Mouse (Mus musculus) limb, embryonic 14.5 days (tissue): ENCODE results near the gene Myo3b. TPM values are rescaled to one million over a fixed set of nuclear protein-coding genes. Genes with fewer than 3 reads are reported as not detected.

Experiments used
- ATAC-seq: fragments of 200-750 bp; cut with Nextera tagmentation; 2 replicates; pipeline ENCODE4 v1.8.0; 2017; ENCODE audit warnings: low read depth, moderate number of reproducible peaks, moderate TSS enrichment; ENCODE audit not compliant: low FRiP score
- DNase-seq: peaks from one replicate; pipeline ENCODE4 v3.0.0-alpha.2; 2015; ENCODE audit warnings: low spot score
- H3K27ac ChIP-seq: fragments of 300-500 bp; sonication (generic); replicated peaks from 2 replicates; pipeline ENCODE4 v1.5.1; 2014; ENCODE audit warnings: low read depth, mild to moderate bottlenecking, low read length, moderate library complexity, mixed read lengths
- H3K27me3 ChIP-seq: fragments of 300-500 bp; sonication (generic); 2 replicates; pipeline ENCODE4 v1.6.1; 2014; ENCODE audit warnings: low read length, mixed read lengths; ENCODE audit not compliant: control insufficient read depth, insufficient read depth
- H3K36me3 ChIP-seq: fragments of 300-500 bp; sonication (generic); 2 replicates; pipeline ENCODE4 v1.6.1; 2014; ENCODE audit warnings: mild to moderate bottlenecking, low read length, moderate library complexity, mixed read lengths; ENCODE audit not compliant: control insufficient read depth, insufficient read depth
- H3K4me1 ChIP-seq: fragments of 300-500 bp; sonication (generic); 2 replicates; pipeline ENCODE4 v1.6.1; 2014; ENCODE audit warnings: antibody characterized with exemption, low read length, mixed read lengths; ENCODE audit not compliant: control insufficient read depth, insufficient read depth
- H3K4me2 ChIP-seq: fragments of 300-500 bp; sonication (generic); replicated peaks from 2 replicates; pipeline ENCODE4 v1.6.1; 2014; ENCODE audit warnings: low read depth, mild to moderate bottlenecking, low read length, moderate library complexity; ENCODE audit not compliant: severe bottlenecking
- H3K4me3 ChIP-seq: fragments of 300-500 bp; sonication (generic); replicated peaks from 2 replicates; pipeline ENCODE4 v1.5.1; 2014; ENCODE audit warnings: low read length
- H3K9ac ChIP-seq: fragments of 300-500 bp; sonication (generic); 2 replicates; pipeline ENCODE4 v1.6.1; 2014; ENCODE audit warnings: mild to moderate bottlenecking, low read depth, low read length, moderate library complexity; ENCODE audit not compliant: severe bottlenecking
- H3K9me3 ChIP-seq: fragments of 300-500 bp; sonication (generic); 2 replicates; pipeline ENCODE4 v1.6.1; 2016; ENCODE audit warnings: low read length; ENCODE audit not compliant: control insufficient read depth
- POLR2A ChIP-seq: fragments of 200-500 bp; IDR thresholded peaks from 2 replicates; pipeline ENCODE4 v1.8.0; 2012; ENCODE audit warnings: inconsistent platforms, mild to moderate bottlenecking, moderate library complexity, borderline replicate concordance; ENCODE audit not compliant: insufficient read depth, insufficient read length; ENCODE audit errors: extremely low read depth
- WGBS: fragments of 180-500 bp; shearing (Covaris S2); extraction: QIAGEN DNeasy Blood & Tissue Kit; methylation state at CpG from one replicate; pipeline ENCODE4 v1.1.7; 2014; 5-methylcytosine and 5-hydroxymethylcytosine counted together
- polyA plus RNA-seq, 2 experiments: library from polyadenylated mRNA; depleted of rRNA in 1 of 2; stranded (reverse) in 1 of 2; unstranded in 1 of 2; fragments of >200 nt; fragmentation: Nextera tagmentation in 1 of 2; extraction: Ambion mirVana in 1 of 2; gene quantifications; 2 replicates each; pipeline versions ENCODE4 v1.2.1 to v1.2.3; 2012 to 2014

The Myo3b gene
- polyA plus RNA-seq, 2 experiments, result 0.04 TPM; not detected in 1

DNA sequence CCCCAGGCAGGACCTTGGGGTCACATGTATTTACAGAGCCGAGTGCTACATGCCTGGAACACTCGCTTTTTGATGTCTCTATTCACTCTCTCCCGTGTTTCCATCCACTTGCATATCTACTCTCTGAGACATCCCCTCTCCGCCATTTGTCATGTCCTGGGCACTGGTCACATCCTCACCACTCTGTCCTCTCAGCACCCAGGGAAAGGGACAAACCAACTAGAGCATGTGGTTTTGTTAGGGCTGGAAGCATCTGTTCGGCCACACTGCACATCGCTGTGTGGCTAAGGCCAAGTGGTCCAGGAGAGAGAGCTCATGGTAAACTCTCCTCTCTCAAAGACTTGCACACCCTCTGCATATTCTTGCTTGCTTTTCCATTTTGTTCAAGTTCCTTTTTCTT is 361.4 kb downstream of the Myo3b start:
- H3K4me3 ChIP-seq, result no peak overlapping the region
- no peaks in the 10 kb centered on the region for H3K36me3 ChIP-seq
- no peaks in the 10 kb centered on the region for H3K9me3 ChIP-seq
- no peak for DNase-seq
- ATAC-seq, result no peak
- H3K4me2 ChIP-seq, result no peak overlapping the region
- peaks cover 8% of the 10 kb centered on the region for H3K4me1 ChIP-seq
- 74% methylated on average over 6 of the region's 6 CpGs for WGBS
- no peak overlapping the region for H3K9ac ChIP-seq
- no peak overlapping the region for H3K27ac ChIP-seq
- TF ChIP-seq POLR2A, result no peak
- no peaks in the 10 kb centered on the region for H3K27me3 ChIP-seq

DNA sequence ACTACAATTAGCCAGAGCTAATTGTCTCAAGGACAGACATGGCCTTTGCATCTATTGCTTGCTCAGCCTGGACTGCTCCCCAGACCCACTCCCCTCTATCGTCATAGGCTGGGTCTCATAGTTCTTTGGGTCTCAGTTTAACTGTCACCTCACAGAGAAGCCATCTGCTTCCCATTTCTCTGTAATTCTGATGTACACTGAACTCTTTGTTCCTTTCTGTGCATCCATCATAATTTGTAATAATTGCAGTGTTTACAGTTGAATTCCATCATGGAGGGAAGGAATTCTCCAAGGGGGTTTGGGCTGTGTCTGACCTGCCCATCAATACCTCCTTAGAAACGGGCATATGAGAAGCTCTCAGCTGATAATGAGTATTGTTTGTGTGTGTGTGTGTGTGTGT is 365.4 kb downstream of the Myo3b start:
- Histone ChIP-seq H3K27me3 (no peaks in the 10 kb centered on the region), H3K4me2 (no peak overlapping the region), H3K4me1 (no peaks in the 10 kb centered on the region), H3K36me3 (no peaks in the 10 kb centered on the region), H3K27ac (no peak overlapping the region), H3K4me3 (no peak overlapping the region), H3K9me3 (no peaks in the 10 kb centered on the region), H3K9ac (no peak overlapping the region)
- DNase-seq, result no peak
- no peak for ATAC-seq
- TF ChIP-seq POLR2A, result no peak
- WGBS, result 50% methylated on average over 2 of the region's 2 CpGs

- no peaks in the 10 kb centered on the region for H3K36me3 ChIP-seq
- no peaks in the 10 kb centered on the region for H3K9me3 ChIP-seq
- no peaks in the 10 kb centered on the region for H3K27me3 ChIP-seq
- no peak overlapping the region for H3K4me2 ChIP-seq
- H3K9ac ChIP-seq, result no peak overlapping the region
- 72% methylated on average over 5 of the region's 5 CpGs for WGBS
- no peak for TF ChIP-seq POLR2A
- H3K27ac ChIP-seq, result no peak overlapping the region
- DNase-seq, result no peak
- H3K4me1 ChIP-seq, result no peaks in the 10 kb centered on the region
- no peak for ATAC-seq
- no peak overlapping the region for H3K4me3 ChIP-seq
Measured at GRCm38 (mm10) chr2:70406846-70407245, 367.9 kb downstream of the Myo3b start.

DNA sequence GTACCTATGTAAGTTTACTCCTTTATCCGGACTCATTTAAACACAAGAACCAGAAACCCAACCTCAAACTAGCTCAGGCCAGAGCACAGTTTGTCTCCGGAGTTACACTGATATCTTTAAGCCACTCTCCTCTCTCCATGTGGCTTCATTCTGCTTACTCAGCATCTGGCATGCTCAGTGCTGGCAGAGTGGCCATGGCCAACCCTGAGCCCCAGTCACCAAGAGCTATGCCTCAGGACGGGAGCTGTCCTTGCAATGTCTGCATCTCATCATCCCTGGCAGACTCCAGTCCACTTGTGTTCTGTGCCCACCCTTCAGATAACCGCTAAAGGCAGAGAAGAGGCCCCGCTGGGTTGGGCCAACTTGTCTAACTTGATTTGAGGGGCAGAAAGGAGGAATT is 368.8 kb downstream of the Myo3b start:
- Histone ChIP-seq H3K4me2 (no peak overlapping the region), H3K9ac (no peak overlapping the region), H3K4me1 (no peaks in the 10 kb centered on the region), H3K9me3 (no peaks in the 10 kb centered on the region), H3K27ac (no peak overlapping the region), H3K4me3 (no peak overlapping the region), H3K27me3 (no peaks in the 10 kb centered on the region), H3K36me3 (no peaks in the 10 kb centered on the region)
- 65% methylated on average over 5 of the region's 5 CpGs for WGBS
- no peak for DNase-seq
- TF ChIP-seq POLR2A, result no peak
- no peak for ATAC-seq

DNA sequence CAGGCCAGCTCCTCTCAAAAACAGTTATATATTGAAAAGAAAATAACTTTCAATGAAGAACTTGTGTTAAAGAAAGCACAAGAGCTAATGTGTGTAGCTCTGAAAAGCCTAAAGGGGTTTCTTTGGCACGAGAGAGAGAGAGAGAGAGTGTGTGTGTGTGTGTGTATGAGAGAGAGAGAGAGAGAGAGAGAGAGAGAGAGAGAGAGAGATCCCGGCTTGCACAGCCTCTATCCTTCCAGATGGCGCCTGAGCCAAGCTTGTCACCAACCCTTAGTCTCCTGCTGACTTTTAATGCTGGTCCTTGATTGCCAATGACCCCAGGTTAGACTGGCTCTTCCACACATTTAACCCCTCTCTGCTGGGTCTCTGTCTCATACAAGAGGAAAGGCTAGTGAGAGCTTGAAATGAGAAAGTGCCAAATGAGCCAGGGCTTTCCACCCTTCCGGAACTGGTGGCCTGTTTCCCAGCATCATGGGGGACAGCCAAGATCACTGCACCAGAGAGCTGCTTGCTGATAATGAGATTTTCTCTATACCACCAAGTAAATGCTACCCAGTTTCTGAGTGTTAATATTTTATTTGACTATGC is 371.5 kb downstream of the Myo3b start:
- H3K27me3 ChIP-seq, result no peaks in the 10 kb centered on the region
- no peak overlapping the region for H3K4me2 ChIP-seq
- no peak for DNase-seq
- no peaks in the 10 kb centered on the region for H3K4me1 ChIP-seq
- H3K4me3 ChIP-seq, result no peak overlapping the region
- no peak overlapping the region for H3K9ac ChIP-seq
- no peak for TF ChIP-seq POLR2A
- no peak overlapping the region for H3K27ac ChIP-seq
- ATAC-seq, result no peak
- no peaks in the 10 kb centered on the region for H3K36me3 ChIP-seq
- WGBS, result 47% methylated on average over 4 of the region's 4 CpGs
- no peaks in the 10 kb centered on the region for H3K9me3 ChIP-seq

DNA sequence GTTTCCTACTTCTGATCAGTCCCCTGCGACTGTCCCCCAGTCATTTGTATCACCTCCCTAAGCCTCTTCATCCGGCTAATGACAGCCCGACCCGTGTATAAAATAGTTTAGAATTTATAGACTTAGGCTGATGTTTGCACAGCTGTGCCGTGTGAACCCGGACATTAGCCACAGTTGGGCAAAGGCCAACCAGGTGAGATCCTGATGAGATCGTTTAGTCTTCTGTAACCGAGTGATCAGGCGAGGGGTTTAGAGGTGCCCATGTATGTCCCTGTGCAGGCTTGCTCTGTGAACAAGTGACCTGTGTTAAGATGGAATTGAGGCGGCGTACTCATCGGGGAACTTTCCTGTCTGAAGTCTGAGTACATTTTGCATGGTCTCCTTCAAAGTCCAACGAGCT is 373.4 kb downstream of the Myo3b start:
- Histone ChIP-seq H3K27ac (no peak overlapping the region), H3K4me2 (no peak overlapping the region), H3K4me1 (no peaks in the 10 kb centered on the region), H3K36me3 (no peaks in the 10 kb centered on the region), H3K4me3 (no peak overlapping the region), H3K9me3 (no peaks in the 10 kb centered on the region), H3K9ac (no peak overlapping the region), H3K27me3 (no peaks in the 10 kb centered on the region)
- TF ChIP-seq POLR2A, result no peak
- no peak for ATAC-seq
- DNase-seq, result no peak
- WGBS, result 60% methylated on average over 13 of the region's 13 CpGs
